Mouse (Mus musculus): ENCODE results near the gene Nt5c2. TPM values are rescaled to one million over a fixed set of nuclear protein-coding genes. Genes with fewer than 3 reads are reported as not detected.

Gene Nt5c2
- total RNA-seq, 2 experiments from 2014 or later: 73.7 to 82.1 TPM

DNA sequence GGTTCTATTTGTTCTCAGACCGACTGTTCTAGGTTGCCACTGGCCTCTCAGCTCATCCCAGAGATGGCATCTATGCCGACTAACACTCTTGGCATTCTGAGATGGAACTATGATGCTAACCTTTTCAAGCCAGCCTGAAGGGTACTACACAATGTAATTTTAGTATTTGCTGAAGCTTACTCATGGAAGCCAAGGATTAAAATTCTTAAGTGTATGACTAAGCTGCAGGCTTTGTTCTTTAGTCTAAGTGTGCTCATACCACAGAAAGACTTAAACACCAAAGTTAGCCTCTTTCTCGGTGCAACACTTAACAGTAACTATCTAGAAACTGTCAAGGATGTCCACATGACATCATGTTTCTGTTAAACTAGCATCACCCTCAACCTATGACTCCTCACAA lies 122.1 kb downstream of the Nt5c2 start:
- no peak for TF ChIP-seq CTCF (IDR thresholded peaks at IDR 0.05)
- no peak overlapping the region for H3K27ac ChIP-seq
- intact Hi-C loops (cut with DNase I): no loop called here
- no peak overlapping the region for H3K4me3 ChIP-seq
- DNase-seq (ENCODE audit: extremely low spot score in 1 of 2, low spot score in 2 of 2): no peak

DNA sequence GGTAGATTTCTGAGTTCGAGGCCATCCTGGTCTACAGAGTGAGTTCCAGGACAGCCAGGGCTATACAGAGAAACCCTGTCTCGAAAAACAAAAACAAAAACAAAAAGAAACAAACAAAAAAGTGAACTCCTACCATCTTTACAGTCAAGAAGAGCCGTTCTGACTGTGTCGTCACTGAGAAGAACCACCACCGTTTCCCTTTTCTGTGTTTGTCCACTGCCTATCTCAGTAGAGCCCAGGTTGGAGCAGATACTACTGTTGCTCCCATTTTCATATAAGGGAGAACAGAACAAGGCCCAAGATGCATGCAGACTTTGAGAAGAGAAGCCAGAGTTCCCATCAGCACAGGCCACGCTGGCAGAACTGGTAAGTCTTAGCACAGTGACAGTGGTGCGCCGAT lies 124.3 kb downstream of the Nt5c2 start:
- no peak overlapping the region for H3K4me3 ChIP-seq
- no peak for TF ChIP-seq CTCF (IDR thresholded peaks at IDR 0.05)
- no peak for DNase-seq (ENCODE audit: extremely low spot score in 1 of 2, low spot score in 2 of 2)
- intact Hi-C loops (cut with DNase I): no loop called here
- no peak overlapping the region; the same call in 1 of the 2 replicates for H3K27ac ChIP-seq

DNA sequence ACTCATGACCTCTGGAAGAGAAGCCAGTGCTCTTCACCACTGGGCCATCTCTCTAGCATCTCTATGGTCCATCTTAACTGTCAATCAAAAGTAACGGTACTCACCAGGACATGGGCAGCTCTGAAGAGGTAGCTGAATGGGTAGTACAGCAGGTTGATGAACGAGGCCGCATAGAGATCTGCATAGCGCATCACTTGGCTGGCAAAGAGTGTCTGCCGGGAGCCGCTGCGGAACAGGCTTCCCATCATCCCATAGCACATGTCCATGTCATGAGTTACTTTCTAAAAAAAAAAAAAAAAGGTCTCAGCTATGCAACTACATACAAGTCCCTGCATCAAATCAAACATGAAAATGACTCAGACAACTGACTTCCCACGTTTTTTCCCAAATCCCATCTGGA lies 125.3 kb downstream of the Nt5c2 start:
- TF ChIP-seq CTCF (IDR thresholded peaks at IDR 0.05): no peak
- DNase-seq (ENCODE audit: extremely low spot score in 1 of 2, low spot score in 2 of 2): no peak
- intact Hi-C loops (cut with DNase I): no loop called here
- Histone ChIP-seq H3K4me3 (no peak overlapping the region), H3K27ac (no peak overlapping the region)

DNA sequence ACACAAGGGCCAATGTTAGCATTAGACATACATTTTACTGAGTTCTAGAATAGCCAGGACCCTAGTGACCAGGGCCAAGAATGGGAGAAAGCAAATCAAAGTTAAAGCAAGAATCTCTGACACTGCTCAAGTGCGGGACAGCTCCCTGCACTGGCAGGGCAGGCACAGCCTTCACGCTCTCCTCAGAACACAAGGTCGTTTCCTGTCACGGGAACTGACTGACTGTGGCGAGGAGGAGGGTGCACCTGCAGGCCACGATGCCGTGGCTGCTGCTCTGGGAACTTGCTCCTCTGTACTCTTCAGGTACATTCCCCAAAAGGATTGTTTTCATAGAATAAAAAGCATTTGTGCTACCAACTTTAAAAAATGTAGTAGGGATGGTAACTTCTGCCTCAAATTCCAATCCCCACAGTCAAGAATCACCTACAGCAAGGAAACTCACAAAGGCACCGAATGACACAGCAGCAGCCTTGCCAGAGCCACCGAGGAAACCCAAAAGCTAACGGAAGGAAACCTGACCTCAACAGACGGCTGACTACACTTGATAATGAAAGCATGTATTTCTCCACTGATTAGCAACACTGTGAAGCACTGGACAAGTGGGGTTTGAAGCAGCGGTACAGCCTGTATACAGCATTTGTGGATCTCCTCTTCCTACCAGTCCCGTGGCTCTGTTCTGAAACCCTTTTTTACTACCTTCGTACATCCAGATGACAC lies 127.0 kb downstream of the Nt5c2 start:
- intact Hi-C loops (cut with DNase I): no loop called here
- Histone ChIP-seq H3K27ac (no peak overlapping the region), H3K4me3 (no peak overlapping the region)
- no peak for DNase-seq (ENCODE audit: extremely low spot score in 1 of 2, low spot score in 2 of 2)
- TF ChIP-seq CTCF (IDR thresholded peaks at IDR 0.05): no peak

DNA sequence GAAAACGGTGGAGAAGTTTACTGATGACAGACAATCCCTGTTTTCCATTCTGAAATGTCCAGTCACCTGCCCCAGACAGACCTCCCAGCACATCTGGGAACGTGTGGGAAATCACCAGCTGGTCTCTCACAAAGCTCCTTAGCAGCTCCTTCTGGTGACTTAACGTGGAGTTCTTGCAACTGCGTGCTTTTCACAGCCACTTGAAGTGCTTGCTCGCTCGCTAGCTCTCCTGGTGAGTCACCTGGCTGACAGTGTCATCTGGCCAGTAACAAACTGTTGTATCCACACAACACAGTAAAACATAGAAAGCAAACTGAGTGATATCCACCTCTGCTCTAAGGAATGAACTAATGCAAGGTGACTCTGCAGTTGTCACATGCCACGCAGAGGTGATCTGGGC lies 128.1 kb downstream of the Nt5c2 start:
- no peak overlapping the region for H3K4me3 ChIP-seq
- TF ChIP-seq CTCF (IDR thresholded peaks at IDR 0.05): no peak
- intact Hi-C loops (cut with DNase I): no loop called here
- H3K27ac ChIP-seq: peak overlapping the region; percentile 12; the same call in 1 of the 2 replicates
- no peak for DNase-seq (ENCODE audit: extremely low spot score in 1 of 2, low spot score in 2 of 2)

DNA sequence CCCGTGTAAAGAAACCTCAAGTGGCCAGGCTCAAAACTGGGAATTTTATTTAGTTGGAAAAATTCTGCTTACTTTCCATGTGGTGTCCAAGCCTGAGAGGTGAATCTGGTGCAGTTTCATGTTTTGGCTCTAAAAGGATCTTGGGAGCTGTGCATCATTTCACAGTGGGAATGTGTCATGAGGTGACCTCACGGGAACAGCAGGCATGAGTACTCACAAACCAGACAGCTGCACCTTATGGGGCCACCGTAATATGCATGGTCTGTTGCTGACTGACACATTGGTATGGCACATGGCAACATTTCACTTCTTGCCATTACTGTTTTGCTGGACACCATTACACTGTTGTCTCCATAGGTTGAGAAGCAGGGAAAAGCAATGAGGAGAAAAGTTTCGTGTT lies 129.6 kb downstream of the Nt5c2 start:
- DNase-seq (ENCODE audit: extremely low spot score in 1 of 2, low spot score in 2 of 2): no peak
- H3K4me3 ChIP-seq: no peak overlapping the region
- intact Hi-C loops (cut with DNase I): no loop called here
- H3K27ac ChIP-seq: no peak overlapping the region; the same call in none of the 2 replicates
- no peak for TF ChIP-seq CTCF (IDR thresholded peaks at IDR 0.05)

DNA sequence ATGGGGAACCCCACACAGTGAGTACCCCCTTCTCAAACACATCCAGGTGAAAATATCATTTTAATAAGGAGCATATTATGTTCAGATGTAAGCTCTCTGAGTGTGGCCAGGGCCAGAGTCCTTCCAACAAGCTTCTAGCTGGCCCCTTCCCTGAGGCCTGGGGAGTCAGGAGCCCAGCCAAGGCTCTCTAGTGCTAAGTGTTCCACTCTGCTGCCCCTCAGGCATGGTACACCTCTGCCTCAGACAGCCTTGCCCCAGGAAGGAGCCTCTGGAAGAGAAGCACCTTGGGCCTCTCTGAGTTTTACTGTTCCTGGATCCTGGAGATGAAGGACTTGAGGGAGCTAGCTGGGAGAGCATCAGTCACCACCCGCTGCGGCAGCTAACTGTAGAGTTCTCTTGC lies 135.1 kb downstream of the Nt5c2 start:
- no peak overlapping the region for H3K4me3 ChIP-seq
- TF ChIP-seq CTCF (IDR thresholded peaks at IDR 0.05): no peak
- intact Hi-C loops (cut with DNase I): no loop called here
- no peak for DNase-seq (ENCODE audit: extremely low spot score in 1 of 2, low spot score in 2 of 2)
- no peak overlapping the region for H3K27ac ChIP-seq

DNA sequence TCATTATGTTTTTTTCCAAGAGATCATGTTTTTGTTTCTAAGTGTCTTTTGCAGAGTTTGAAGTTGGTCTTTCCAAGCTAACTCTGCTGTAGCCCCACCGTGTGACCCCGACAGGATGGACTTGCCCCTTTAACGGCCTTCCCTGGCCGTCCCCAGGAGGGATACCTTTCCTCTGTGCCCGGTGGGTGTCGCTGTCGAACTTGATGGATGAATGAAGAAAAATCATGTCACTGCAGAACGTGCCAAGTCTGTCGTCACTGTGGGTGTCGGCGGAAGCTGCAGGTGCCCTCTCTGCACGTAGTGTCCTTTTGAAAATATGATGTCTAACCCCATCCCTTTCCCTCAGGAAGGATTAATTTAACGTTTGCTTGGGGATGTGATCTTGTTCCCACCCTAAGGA lies 136.6 kb downstream of the Nt5c2 start:
- intact Hi-C loops (cut with DNase I): no loop called here
- peak; percentile 54 to 60 for DNase-seq (ENCODE audit: extremely low spot score in 1 of 2, low spot score in 2 of 2)
- no peak overlapping the region for H3K4me3 ChIP-seq
- peak overlapping the region; percentile 44; the same call in 1 of the 2 replicates for H3K27ac ChIP-seq
- peak; percentile 57 for TF ChIP-seq CTCF (IDR thresholded peaks at IDR 0.05)

DNA sequence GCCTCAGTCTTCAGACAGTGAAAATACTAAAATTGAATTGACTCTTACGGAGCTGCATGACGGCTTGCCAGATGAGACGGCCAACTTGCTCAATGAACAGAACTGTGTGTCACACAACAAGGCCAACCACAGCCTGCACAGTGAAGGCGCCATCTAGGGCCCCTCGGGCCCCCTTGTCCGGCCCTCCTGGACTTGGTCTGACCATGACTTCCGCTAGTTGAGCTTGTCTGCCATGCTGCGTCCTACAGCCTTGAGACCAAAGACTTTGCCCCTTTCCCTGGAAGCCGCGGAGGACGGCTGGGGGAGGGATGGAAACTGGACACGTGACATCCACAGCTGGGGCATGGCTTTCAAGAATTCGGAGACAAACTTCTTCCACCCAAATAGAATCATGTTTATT lies 137.1 kb downstream of the Nt5c2 start:
- Histone ChIP-seq H3K4me3 (no peak overlapping the region), H3K27ac (peak overlapping the region; percentile 26; the same call in 1 of the 2 replicates)
- TF ChIP-seq CTCF (IDR thresholded peaks at IDR 0.05): no peak
- intact Hi-C loops (cut with DNase I): loop anchor here (2.0 kb wide), 1 partner anchor 163 kb away; no protein-coding TSS in a partner anchor
- DNase-seq (ENCODE audit: extremely low spot score in 1 of 2, low spot score in 2 of 2): no peak

DNA sequence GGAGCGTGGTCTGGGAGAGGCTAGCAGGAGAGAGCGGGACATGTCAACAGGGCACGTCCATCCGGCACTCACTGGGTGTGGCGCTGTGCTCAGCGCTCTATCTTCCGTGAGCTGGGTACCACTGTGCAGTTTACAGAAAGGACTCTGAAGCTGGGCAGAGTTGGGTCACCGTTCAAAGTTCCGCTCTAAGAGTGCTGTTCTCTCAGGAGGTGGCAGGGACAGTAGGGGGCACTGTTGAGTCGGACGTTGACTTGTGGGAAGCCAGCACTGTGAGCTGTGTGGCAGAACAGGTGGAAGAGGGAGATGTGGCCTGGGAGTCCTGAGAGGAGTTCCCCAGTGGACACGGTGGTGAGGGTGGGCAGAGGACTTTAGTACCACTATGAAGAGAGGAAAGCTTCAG lies 139.2 kb downstream of the Nt5c2 start:
- peak; percentile 91 for TF ChIP-seq CTCF (IDR thresholded peaks at IDR 0.05)
- H3K4me3 ChIP-seq: no peak overlapping the region
- intact Hi-C loops (cut with DNase I): loop anchor here (1.0 to 2.0 kb wide), 2 partner anchors 116 to 165 kb away; no protein-coding TSS in a partner anchor
- peak; percentile 83 to 87 for DNase-seq (ENCODE audit: extremely low spot score in 1 of 2, low spot score in 2 of 2)
- H3K27ac ChIP-seq: no peak overlapping the region

DNA sequence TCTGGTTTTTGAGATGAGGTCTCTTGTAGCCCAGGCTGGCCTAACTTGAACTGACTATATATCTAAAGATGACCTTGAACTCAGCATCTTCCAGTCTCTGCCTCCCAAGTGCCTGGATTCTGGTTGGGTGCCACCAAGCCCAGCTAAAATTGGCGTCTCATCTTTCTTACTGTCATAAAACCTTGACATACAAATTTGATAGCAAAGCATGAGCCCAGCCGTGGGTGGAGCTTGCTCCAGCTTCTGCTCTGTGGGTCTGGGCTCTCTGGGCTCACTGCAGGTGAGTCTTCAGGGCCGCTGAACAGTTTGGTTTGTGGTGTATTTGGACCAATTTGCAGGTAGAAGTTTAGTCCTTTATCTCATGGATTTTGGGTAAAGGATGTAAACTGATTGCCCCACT lies 141.0 kb downstream of the Nt5c2 start:
- Histone ChIP-seq H3K27ac (no peak overlapping the region), H3K4me3 (no peak overlapping the region)
- no peak for DNase-seq (ENCODE audit: extremely low spot score in 1 of 2, low spot score in 2 of 2)
- TF ChIP-seq CTCF (IDR thresholded peaks at IDR 0.05): no peak
- intact Hi-C loops (cut with DNase I): no loop called here

DNA sequence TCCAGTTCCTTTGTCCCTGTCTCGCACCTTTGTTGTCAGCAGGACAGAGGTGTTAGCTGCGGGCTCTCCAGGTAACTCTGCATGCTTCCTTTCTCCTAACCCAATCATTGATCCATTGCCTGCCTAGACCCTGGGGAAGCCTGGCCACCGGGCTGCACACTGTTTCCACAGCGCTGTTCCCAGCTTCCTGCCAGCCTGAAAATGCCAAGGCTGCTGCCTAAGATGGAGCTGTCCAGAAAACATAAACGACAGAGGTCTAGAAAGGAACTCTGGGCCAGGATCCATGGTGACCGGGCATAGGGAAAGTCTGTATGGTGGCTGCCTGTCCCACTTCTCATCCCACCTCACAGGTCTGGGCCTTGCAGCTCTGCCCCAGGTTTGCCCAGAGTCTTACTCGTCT lies 143.3 kb downstream of the Nt5c2 start:
- DNase-seq (ENCODE audit: extremely low spot score in 1 of 2, low spot score in 2 of 2): no peak
- no peak overlapping the region for H3K4me3 ChIP-seq
- no peak for TF ChIP-seq CTCF (IDR thresholded peaks at IDR 0.05)
- intact Hi-C loops (cut with DNase I): no loop called here
- no peak overlapping the region for H3K27ac ChIP-seq

DNA sequence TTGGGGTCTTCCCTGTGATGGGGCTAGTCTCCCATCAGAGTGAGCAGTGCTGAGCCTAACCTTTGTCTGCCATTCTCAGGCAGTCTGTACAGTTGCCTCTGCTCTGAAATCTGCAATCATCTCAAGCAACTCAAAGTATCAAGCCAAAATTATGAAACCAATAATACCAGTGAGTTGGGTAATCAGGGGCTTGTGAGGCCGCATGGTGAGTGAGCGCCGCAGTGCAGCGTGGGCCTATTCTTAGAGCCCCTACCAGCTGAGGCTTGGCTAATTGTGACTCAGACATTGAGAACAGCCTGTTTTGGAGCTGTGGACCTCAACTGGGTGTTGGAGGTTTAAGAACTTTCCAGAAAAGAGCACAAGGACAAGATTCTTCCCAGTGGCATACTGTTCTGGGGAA lies 143.9 kb downstream of the Nt5c2 start:
- Histone ChIP-seq H3K4me3 (no peak overlapping the region), H3K27ac (peak overlapping the region; percentile 13; the same call in 1 of the 2 replicates)
- intact Hi-C loops (cut with DNase I): no loop called here
- no peak for TF ChIP-seq CTCF (IDR thresholded peaks at IDR 0.05)
- no peak for DNase-seq (ENCODE audit: extremely low spot score in 1 of 2, low spot score in 2 of 2)

All from left cerebral cortex, adult 2 months (tissue).